Mouse (Mus musculus) midbrain, postnatal 0 days (tissue): Measurements from ENCODE around the gene Cep350. TPM values are rescaled to one million over a fixed set of nuclear protein-coding genes. Genes with fewer than 3 reads are reported as not detected.

Experiments used
- ATAC-seq: fragments of 200-750 bp; cut with Nextera tagmentation; 2 replicates; pipeline ENCODE4 v1.8.0; 2017; ENCODE audit warnings: moderate number of reproducible peaks, mild to moderate bottlenecking, moderate TSS enrichment, moderate library complexity; ENCODE audit not compliant: low FRiP score
- DNase-seq: peaks from one replicate; pipeline ENCODE4 v3.0.0-alpha.2; 2015; ENCODE audit warnings: low spot score
- H3K27ac ChIP-seq: fragments of 300-500 bp; sonication (generic); 2 replicates; pipeline ENCODE4 v1.5.1; 2014; ENCODE audit warnings: low read depth, mild to moderate bottlenecking, low read length, mixed read lengths
- H3K27me3 ChIP-seq: fragments of 300-500 bp; sonication (generic); 2 replicates; pipeline ENCODE4 v1.6.1; 2014; ENCODE audit warnings: low read length, control low read depth, mixed read lengths; ENCODE audit not compliant: insufficient read depth
- H3K36me3 ChIP-seq: fragments of 300-500 bp; sonication (generic); 2 replicates; pipeline ENCODE4 v1.6.1; 2014; ENCODE audit warnings: low read length, control low read depth, mixed read lengths; ENCODE audit not compliant: insufficient read depth
- H3K4me1 ChIP-seq: fragments of 300-500 bp; sonication (generic); 2 replicates; pipeline ENCODE4 v1.6.1; 2014; ENCODE audit warnings: mild to moderate bottlenecking, control low read depth, antibody characterized with exemption, low read length, mixed read lengths; ENCODE audit not compliant: insufficient read depth
- H3K4me2 ChIP-seq: fragments of 300-500 bp; sonication (generic); 2 replicates; pipeline ENCODE4 v1.6.1; 2014; ENCODE audit warnings: low read depth, mild to moderate bottlenecking, low read length, mixed read lengths; ENCODE audit not compliant: poor library complexity, severe bottlenecking
- H3K4me3 ChIP-seq: fragments of 300-500 bp; sonication (generic); 2 replicates; pipeline ENCODE4 v1.5.1; 2014; ENCODE audit warnings: low read depth, mild to moderate bottlenecking, low read length, moderate library complexity
- H3K9ac ChIP-seq: fragments of 300-500 bp; sonication (generic); replicated peaks from 2 replicates; pipeline ENCODE4 v1.6.1; 2014; ENCODE audit warnings: mild to moderate bottlenecking, low read length, moderate library complexity, mixed read lengths; ENCODE audit not compliant: poor library complexity, severe bottlenecking
- H3K9me3 ChIP-seq: fragments of 300-500 bp; sonication (generic); 2 replicates; pipeline ENCODE4 v1.6.1; 2016; ENCODE audit warnings: low read length, control low read depth
- CTCF ChIP-seq: IDR thresholded peaks from 2 replicates; pipeline ENCODE4 v1.5.1; 2016; ENCODE audit warnings: antibody characterized with exemption, mild to moderate bottlenecking
- WGBS: fragments of 180-500 bp; shearing (Covaris S2); extraction: QIAGEN DNeasy Blood & Tissue Kit; methylation state at CpG from one replicate; pipeline ENCODE4 v1.1.7; 2014; 5-methylcytosine and 5-hydroxymethylcytosine counted together
- polyA plus RNA-seq: library from polyadenylated mRNA; unstranded; fragments of >200 nt; fragmentation: Nextera tagmentation; extraction: Ambion mirVana; gene quantifications from 2 replicates; pipeline ENCODE4 v1.2.1, GENCODE M21; 2015
- total RNA-seq: library from RNA; depleted of rRNA; stranded (reverse); fragments of >200 nt; gene quantifications from 2 replicates; pipeline ENCODE4 v1.2.3, GENCODE M21; 2014

Cep350 gene
- total and polyA plus RNA-seq, 2 experiments from 2014 or later = 13.0 to 33.2 TPM

- Histone ChIP-seq H3K9me3 (no peaks in the 10 kb centered on the region), H3K4me1 (no peaks in the 10 kb centered on the region), H3K27ac (no peak overlapping the region), H3K9ac (no peak overlapping the region), H3K4me2 (no peak overlapping the region), H3K36me3 (peaks cover 7% of the 10 kb centered on the region), H3K4me3 (no peak overlapping the region), H3K27me3 (no peaks in the 10 kb centered on the region)
- no peak for TF ChIP-seq CTCF
- DNase-seq (no peak), ATAC-seq (no peak)
- WGBS = 89% methylated on average over 8 of the region's 8 CpGs
These were observed 29.3 kb upstream of the Cep350 start for GRCm38 (mm10) chr1:156002366-156002765.

DNA sequence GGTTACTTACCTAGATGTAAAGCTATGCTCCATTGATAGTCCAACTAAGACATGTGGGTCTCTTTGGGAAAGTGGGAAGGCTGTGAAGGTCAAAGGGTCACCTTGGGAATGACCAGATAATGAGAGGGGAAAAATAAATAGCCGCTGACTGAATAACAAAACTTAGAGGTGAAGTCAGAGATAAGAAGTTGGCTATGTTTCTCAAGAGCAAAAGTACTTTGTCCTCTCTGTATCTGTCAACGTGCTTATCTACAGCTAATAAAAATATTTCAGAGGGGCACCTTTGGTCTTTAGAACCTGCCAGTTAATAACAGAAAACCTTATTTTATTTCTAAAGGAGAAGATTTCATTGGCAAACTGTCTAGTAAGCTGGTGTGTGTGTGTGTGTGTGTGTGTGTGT, 22.6 kb upstream of the Cep350 start:
- H3K9ac ChIP-seq = no peak overlapping the region
- no peak for DNase-seq
- no peak for TF ChIP-seq CTCF
- no peak for ATAC-seq
- H3K27ac ChIP-seq = no peak overlapping the region
- 95% methylated on average over 2 of the region's 2 CpGs for WGBS
- H3K27me3 ChIP-seq = no peaks in the 10 kb centered on the region
- no peaks in the 10 kb centered on the region for H3K4me1 ChIP-seq
- no peaks in the 10 kb centered on the region for H3K9me3 ChIP-seq
- no peak overlapping the region for H3K4me2 ChIP-seq
- H3K4me3 ChIP-seq = no peak overlapping the region
- no peaks in the 10 kb centered on the region for H3K36me3 ChIP-seq

- Histone ChIP-seq H3K4me1 (no peaks in the 10 kb centered on the region), H3K27ac (no peak overlapping the region), H3K4me3 (no peak overlapping the region), H3K9ac (no peak overlapping the region), H3K36me3 (no peaks in the 10 kb centered on the region), H3K27me3 (no peaks in the 10 kb centered on the region), H3K9me3 (no peaks in the 10 kb centered on the region), H3K4me2 (no peak overlapping the region)
- DNase-seq = no peak
- TF ChIP-seq CTCF = no peak
- ATAC-seq = no peak
- 87% methylated on average over 2 of the region's 2 CpGs for WGBS
These were observed 21.5 kb upstream of the Cep350 start for GRCm38 (mm10) chr1:155994524-155994923.

DNA sequence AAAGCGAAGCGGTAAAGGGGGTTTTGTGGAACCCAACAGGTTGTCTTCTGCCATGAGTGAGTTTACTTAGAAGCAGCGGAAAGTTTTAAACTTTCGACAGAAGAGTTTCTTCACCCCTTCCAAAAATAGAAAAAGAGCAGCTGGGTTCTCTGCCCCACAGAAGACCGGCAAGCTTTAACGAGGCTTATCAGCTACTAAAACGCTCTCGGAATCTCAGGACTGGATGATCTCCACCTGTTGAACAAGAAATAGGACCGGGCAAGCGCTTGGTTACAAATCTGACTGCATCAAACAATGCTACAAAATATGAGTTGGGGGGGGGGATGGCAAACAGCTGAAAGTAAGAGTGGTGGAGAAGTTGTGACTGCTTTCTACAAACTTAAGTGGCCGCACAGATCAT, 17.3 kb upstream of the Cep350 start:
- Histone ChIP-seq H3K4me1 (no peaks in the 10 kb centered on the region), H3K9ac (no peak overlapping the region), H3K4me3 (no peak overlapping the region), H3K27me3 (no peaks in the 10 kb centered on the region), H3K4me2 (no peak overlapping the region), H3K27ac (no peak overlapping the region), H3K9me3 (no peaks in the 10 kb centered on the region), H3K36me3 (no peaks in the 10 kb centered on the region)
- ATAC-seq (no peak), DNase-seq (no peak)
- no peak for TF ChIP-seq CTCF
- WGBS = 77% methylated on average over 11 of the region's 11 CpGs

GRCm38 (mm10) chr1:155989387-155989786, 16.3 kb upstream of the Cep350 start:
- Histone ChIP-seq H3K9ac (no peak overlapping the region), H3K4me2 (no peak overlapping the region), H3K4me1 (no peaks in the 10 kb centered on the region), H3K27me3 (no peaks in the 10 kb centered on the region), H3K36me3 (no peaks in the 10 kb centered on the region), H3K27ac (no peak overlapping the region), H3K4me3 (no peak overlapping the region), H3K9me3 (no peaks in the 10 kb centered on the region)
- ATAC-seq = no peak
- peak; percentile 59 for DNase-seq
- no peak for TF ChIP-seq CTCF
- 3% methylated on average over 2 of the region's 2 CpGs for WGBS

- no peak overlapping the region for H3K4me2 ChIP-seq
- no peaks in the 10 kb centered on the region for H3K27me3 ChIP-seq
- DNase-seq (no peak), ATAC-seq (no peak)
- no peaks in the 10 kb centered on the region for H3K4me1 ChIP-seq
- no peaks in the 10 kb centered on the region for H3K36me3 ChIP-seq
- WGBS = 76% methylated on average over 2 of the region's 2 CpGs
- H3K4me3 ChIP-seq = no peak overlapping the region
- no peak overlapping the region for H3K9ac ChIP-seq
- H3K9me3 ChIP-seq = no peaks in the 10 kb centered on the region
- no peak for TF ChIP-seq CTCF
- no peak overlapping the region for H3K27ac ChIP-seq
These were observed 14.6 kb upstream of the Cep350 start for GRCm38 (mm10) chr1:155987625-155988024.
